Mouse (Mus musculus) hindbrain, embryonic 15.5 days (tissue): ENCODE results near the gene Wdr92. TPM values are rescaled to one million over a fixed set of nuclear protein-coding genes. Genes with fewer than 3 reads are reported as not detected.
A peak's percentile ranks its signal among the peaks of the same experiment; 100 is the strongest.

ENCODE experiments used
- ATAC-seq: fragments of 200-750 bp; cut with Nextera tagmentation; 2 replicates; pipeline ENCODE4 v1.8.0; 2017; ENCODE audit warnings: low read depth, moderate number of reproducible peaks, moderate TSS enrichment; ENCODE audit not compliant: low FRiP score
- H3K27ac ChIP-seq: fragments of 300-500 bp; sonication (generic); replicated peaks from 2 replicates; pipeline ENCODE4 v1.5.1; 2015; ENCODE audit warnings: mild to moderate bottlenecking, inconsistent platforms
- H3K27me3 ChIP-seq: fragments of 300-500 bp; sonication (generic); 2 replicates; pipeline ENCODE4 v1.6.1; 2015; ENCODE audit warnings: control low read depth, inconsistent platforms
- H3K36me3 ChIP-seq: fragments of 300-500 bp; sonication (generic); 2 replicates; pipeline ENCODE4 v1.6.1; 2015; ENCODE audit warnings: control low read depth, inconsistent platforms
- H3K4me1 ChIP-seq: fragments of 300-500 bp; sonication (generic); replicated peaks from 2 replicates; pipeline ENCODE4 v1.6.1; 2015; ENCODE audit warnings: control low read depth, inconsistent platforms
- H3K4me2 ChIP-seq: fragments of 300-500 bp; sonication (generic); 2 replicates; pipeline ENCODE4 v1.6.1; 2015; ENCODE audit warnings: moderate library complexity, mild to moderate bottlenecking, inconsistent platforms
- H3K4me3 ChIP-seq: fragments of 300-500 bp; sonication (generic); 2 replicates; pipeline ENCODE4 v1.5.1; 2015; ENCODE audit warnings: mild to moderate bottlenecking, inconsistent platforms
- H3K9ac ChIP-seq: fragments of 300-500 bp; sonication (generic); 2 replicates; pipeline ENCODE4 v1.6.1; 2015; ENCODE audit warnings: inconsistent platforms
- H3K9me3 ChIP-seq: fragments of 300-500 bp; sonication (generic); 2 replicates; pipeline ENCODE4 v1.6.1; 2016; ENCODE audit warnings: control low read depth, inconsistent platforms
- WGBS: fragments of 180-500 bp; shearing (Covaris S2); methylation state at CpG from one replicate; pipeline ENCODE4 v1.1.7; 2015; 5-methylcytosine and 5-hydroxymethylcytosine counted together
- polyA plus RNA-seq: library from polyadenylated mRNA; unstranded; fragments of >200 nt; fragmentation: Nextera tagmentation; extraction: Ambion mirVana; gene quantifications from 2 replicates; pipeline ENCODE4 v1.2.1, GENCODE M21; 2015

Gene Wdr92
- polyA plus RNA-seq, result 19.3 and 20.8 TPM in 2 replicates

DNA sequence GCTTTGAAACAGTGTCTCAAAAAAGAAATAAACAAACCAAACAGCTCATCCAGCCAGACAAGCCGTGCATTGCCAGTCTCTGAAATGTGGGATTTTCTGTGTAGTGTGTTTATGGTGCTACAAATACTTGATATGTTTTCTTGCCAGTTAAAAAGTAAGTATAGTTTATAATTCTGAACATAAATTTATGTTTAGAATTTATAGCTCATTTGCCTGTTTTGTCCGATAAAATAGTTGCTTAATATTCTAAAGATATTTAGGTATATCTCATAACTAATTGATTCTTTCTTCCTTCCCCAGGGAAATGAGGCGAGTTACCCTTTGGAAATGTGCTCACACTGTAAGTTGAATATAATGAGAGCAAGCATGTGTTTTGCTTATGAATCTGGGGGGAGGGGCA is at the start of gene Wdr92:
Gene Wdr92, plus strand, starts transcription at position 301 of the 400 bp plus-strand sequence.
- 66% methylated on average over 3 of the region's 3 CpGs for WGBS
- no peak within 1 kb of the TSS for H3K9ac ChIP-seq
- no peak within 1 kb of the TSS for H3K4me2 ChIP-seq
- no peak for ATAC-seq
- H3K36me3 ChIP-seq, result no peaks in the 10 kb centered on the region
- no peaks in the 10 kb centered on the region for H3K9me3 ChIP-seq
- no peaks in the 10 kb centered on the region for H3K27me3 ChIP-seq
- no peak within 1 kb of the TSS for H3K4me3 ChIP-seq
- H3K4me1 ChIP-seq, result no peaks in the 10 kb centered on the region
- H3K27ac ChIP-seq, result no peak within 1 kb of the TSS

DNA sequence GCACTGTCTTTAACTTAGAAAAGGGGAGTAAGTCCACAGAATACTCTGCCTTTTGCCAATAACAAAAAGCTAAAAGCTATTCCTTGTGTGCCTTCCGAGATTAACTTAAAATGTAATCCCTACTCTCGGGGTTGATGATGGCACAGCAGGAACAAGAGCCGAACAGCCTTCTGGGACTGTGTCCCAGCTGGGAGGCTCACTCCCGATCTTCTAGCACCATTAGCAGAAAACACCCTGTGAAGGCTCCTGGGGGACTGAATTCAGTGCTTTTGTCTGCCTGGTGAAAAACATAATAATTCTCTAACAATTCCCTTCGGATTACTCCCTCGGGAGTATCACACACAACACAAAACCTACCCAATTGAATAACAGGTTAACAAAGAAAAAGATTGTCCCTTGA is 46.3 kb upstream of the Wdr92 start:
- no peak overlapping the region for H3K4me2 ChIP-seq
- H3K27ac ChIP-seq, result no peak overlapping the region
- H3K36me3 ChIP-seq, result no peaks in the 10 kb centered on the region
- H3K27me3 ChIP-seq, result no peaks in the 10 kb centered on the region
- ATAC-seq, result no peak
- H3K9me3 ChIP-seq, result no peaks in the 10 kb centered on the region
- WGBS, result 13% methylated on average over 6 of the region's 6 CpGs
- no peak overlapping the region for H3K9ac ChIP-seq
- no peaks in the 10 kb centered on the region for H3K4me1 ChIP-seq
- H3K4me3 ChIP-seq, result no peak overlapping the region

DNA sequence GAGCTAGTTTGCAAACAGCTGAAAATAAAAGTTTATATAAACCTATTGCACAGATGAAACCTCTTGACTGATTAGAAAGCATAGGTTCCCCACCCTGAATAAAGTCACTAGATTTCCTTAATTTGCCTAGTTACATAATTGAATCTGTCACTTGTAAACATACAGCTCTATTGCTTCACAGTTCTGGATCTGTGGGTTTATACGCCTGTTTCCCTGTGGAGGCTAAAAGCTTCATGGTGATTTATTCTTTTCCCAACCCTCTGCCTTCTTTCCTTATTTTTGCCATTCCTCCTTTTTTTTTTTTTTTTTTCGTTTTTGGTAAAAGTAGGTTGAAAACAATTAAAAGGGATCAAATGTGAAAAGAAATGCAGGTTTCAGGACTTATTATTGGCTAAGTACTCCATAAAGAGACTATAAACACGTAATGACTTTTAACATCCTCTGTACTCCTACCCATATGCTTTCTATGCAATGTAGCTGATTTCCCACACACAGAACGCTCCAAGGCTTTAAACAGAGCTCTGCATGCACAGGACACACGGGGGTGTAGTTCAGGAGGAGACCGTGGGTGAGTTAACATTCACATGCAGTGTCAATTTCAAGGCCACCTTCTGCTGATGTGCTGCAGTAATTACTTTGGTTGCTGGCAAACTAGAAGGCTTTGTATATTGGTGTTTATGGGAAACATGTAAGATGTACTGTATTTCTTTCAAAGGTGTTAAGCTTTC is 43.4 kb upstream of the Wdr92 start:
- no peak overlapping the region for H3K4me3 ChIP-seq
- no peak overlapping the region for H3K27ac ChIP-seq
- WGBS, result 71% methylated on average over 6 of the region's 6 CpGs
- no peaks in the 10 kb centered on the region for H3K36me3 ChIP-seq
- H3K4me1 ChIP-seq, result no peaks in the 10 kb centered on the region
- H3K27me3 ChIP-seq, result no peaks in the 10 kb centered on the region
- H3K4me2 ChIP-seq, result no peak overlapping the region
- no peaks in the 10 kb centered on the region for H3K9me3 ChIP-seq
- no peak for ATAC-seq
- no peak overlapping the region for H3K9ac ChIP-seq

DNA sequence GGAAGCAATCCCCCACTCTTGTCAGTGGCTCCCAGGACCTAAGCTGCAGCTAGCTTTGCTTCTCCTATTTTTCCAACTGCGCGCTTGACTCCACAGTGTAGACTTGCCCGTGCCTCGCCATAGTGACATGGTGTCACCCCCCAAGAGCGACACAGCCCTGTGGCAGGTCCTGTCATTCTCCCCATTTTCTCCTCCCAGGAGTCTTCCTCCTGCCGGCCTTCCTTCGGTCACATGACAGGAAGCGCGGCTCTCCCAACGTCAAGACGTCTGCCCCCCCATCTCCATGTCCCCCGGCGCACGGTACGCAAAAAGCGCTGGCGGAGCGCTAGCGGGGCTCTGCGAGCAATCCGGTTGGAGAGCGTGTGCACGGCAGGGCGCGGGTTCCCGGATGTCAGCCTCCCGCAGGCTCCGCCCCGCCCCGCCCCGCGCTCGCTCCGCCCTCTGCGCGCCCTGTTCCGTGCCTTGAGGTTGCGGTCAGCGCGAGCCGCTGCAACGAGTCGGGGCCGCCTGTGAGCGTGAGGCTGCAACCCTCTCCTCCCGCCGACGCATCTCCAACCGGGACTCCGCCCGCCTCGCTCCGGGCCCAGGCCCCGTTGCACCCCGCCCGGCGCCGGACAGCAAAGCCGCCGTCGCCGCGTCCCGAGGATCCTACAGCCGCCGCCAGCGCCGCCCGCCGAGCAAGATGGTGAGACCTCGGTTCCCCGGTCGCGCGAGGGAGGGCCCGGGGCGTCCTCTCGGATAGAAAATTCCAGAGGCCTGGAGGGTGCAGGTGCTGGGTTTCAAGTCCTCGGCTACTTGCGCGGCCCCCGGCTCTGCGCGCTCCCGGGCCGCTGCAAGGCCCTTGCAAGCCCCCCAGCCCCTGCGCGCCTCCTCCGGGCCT is 22.8 kb upstream of the Wdr92 start, which contains the start of gene Ppp3r1:
Gene Ppp3r1, plus strand, starts transcription at position 406 of the 880 bp plus-strand sequence.
- Histone ChIP-seq H3K9me3 (no peaks in the 10 kb centered on the region), H3K4me2 (peak within 1 kb of the TSS; percentile 76), H3K9ac (peak within 1 kb of the TSS; percentile 100), H3K4me1 (peaks cover 39% of the 10 kb centered on the region), H3K27me3 (no peaks in the 10 kb centered on the region), H3K36me3 (no peaks in the 10 kb centered on the region), H3K4me3 (peak within 1 kb of the TSS; percentile 100), H3K27ac (peak within 1 kb of the TSS; percentile 98)
- ATAC-seq, result peak; percentile 97
- WGBS, result under 1% methylated on average over 82 of the region's 89 CpGs

DNA sequence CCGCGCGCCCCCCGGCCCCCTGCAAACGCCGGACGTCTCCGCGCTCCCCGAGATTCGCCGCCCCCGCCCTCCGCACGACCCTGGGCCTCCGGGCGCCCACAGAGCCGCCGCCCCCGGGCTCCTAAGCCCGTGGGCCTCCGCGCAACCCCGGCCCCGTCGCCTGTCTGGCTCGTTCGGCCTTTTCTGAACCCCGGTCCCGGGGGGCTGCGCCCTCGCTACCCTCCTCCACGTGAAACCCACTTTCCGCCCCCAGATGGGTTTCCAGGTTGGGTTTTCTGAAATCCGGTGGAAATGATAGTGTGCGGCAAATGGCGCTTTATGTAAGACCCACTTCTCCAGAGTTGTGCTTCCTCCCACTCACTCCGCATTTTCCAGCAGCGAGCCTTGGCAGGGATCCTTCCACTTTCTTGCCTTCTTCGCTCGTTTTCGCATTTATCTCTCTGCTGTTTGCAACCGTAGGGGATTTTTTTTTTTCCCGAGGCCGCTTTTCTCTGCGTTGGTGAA is 22.1 kb upstream of the Wdr92 start:
- peak overlapping the region; percentile 100 for H3K9ac ChIP-seq
- ATAC-seq, result peak; percentile 29
- no peaks in the 10 kb centered on the region for H3K27me3 ChIP-seq
- peaks cover 40% of the 10 kb centered on the region for H3K4me1 ChIP-seq
- peak overlapping the region; percentile 76 for H3K4me2 ChIP-seq
- H3K27ac ChIP-seq, result peak overlapping the region; percentile 98
- no peaks in the 10 kb centered on the region for H3K9me3 ChIP-seq
- WGBS, result under 1% methylated on average over 40 of the region's 46 CpGs
- H3K4me3 ChIP-seq, result peak overlapping the region; percentile 100
- H3K36me3 ChIP-seq, result no peaks in the 10 kb centered on the region

DNA sequence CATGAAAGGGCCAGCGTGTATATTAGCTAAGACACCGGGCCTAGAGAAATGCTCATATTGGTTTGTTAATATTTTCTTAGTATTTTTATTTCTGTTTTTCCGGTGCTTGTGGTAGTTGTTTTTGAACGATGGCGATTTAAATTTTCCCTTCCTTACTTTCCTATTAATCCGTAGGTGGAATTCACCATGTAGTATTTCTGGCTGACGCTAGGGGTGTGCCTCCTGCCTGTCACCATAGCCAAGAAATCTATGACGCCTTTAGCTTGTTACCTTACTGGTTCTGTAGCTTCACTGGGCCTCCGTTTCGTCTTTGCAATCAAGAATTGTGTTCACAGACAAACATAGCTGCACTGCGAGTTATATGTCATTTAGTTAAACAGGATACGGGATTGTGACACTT is 21.7 kb upstream of the Wdr92 start:
- Histone ChIP-seq H3K9ac (peak overlapping the region; percentile 100), H3K27me3 (no peaks in the 10 kb centered on the region), H3K4me1 (peaks cover 40% of the 10 kb centered on the region), H3K9me3 (no peaks in the 10 kb centered on the region), H3K4me3 (peak overlapping the region; percentile 100), H3K4me2 (peak overlapping the region; percentile 76), H3K36me3 (no peaks in the 10 kb centered on the region), H3K27ac (peak overlapping the region; percentile 98)
- WGBS, result 1% methylated on average over 12 of the region's 12 CpGs
- ATAC-seq, result no peak

DNA sequence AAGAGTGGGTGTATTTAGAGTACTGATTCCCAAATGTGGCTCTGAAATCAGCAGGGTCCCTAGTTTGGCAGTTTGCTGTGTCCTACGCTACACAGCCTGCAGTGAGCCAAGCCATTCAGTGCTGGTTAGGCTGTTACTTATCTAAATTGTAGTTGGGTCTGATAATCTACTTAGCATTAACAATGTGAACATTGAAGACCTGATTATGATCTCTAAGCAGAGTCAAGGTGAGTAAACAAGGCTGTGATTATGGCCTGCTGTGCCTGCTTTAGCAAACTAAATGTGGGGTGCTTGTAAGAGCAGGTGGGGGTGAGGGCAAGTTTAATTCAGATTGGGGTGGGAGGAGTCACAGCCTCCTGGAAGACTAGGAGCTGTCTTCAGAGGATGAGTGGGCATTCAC is 18.0 kb upstream of the Wdr92 start:
- Histone ChIP-seq H3K4me1 (peaks cover 51% of the 10 kb centered on the region), H3K4me2 (no peak overlapping the region), H3K9ac (no peak overlapping the region), H3K27ac (no peak overlapping the region), H3K36me3 (no peaks in the 10 kb centered on the region), H3K9me3 (no peaks in the 10 kb centered on the region), H3K4me3 (no peak overlapping the region), H3K27me3 (no peaks in the 10 kb centered on the region)
- ATAC-seq, result no peak
- whole genome bisulfite sequencing, result 67% methylated on average over 1 of the region's 1 CpGs

DNA sequence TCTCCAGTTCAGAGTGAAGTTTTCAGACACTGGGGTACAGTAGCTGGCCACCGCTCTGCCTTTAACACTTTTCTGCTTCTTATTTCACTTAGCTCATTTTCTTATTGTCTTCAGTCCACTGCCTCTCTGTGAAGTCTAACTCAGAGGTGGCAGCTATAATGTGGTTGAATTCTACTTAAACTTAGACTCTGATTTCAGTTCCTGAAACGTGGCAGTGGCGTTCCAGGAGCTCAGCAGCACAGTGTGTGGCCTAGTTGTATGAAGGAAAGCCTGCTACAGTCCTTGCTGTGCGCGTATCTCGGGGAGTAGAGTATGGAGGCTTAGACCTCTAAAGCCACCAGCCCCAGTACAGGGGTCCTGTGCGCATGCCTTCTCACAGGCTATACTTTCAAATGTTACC is 15.3 kb upstream of the Wdr92 start:
- Histone ChIP-seq H3K4me1 (peaks cover 47% of the 10 kb centered on the region), H3K4me2 (no peak overlapping the region), H3K9me3 (no peaks in the 10 kb centered on the region), H3K9ac (no peak overlapping the region), H3K27me3 (no peaks in the 10 kb centered on the region), H3K4me3 (no peak overlapping the region), H3K27ac (no peak overlapping the region), H3K36me3 (no peaks in the 10 kb centered on the region)
- ATAC-seq, result no peak
- 88% methylated on average over 7 of the region's 7 CpGs for WGBS

DNA sequence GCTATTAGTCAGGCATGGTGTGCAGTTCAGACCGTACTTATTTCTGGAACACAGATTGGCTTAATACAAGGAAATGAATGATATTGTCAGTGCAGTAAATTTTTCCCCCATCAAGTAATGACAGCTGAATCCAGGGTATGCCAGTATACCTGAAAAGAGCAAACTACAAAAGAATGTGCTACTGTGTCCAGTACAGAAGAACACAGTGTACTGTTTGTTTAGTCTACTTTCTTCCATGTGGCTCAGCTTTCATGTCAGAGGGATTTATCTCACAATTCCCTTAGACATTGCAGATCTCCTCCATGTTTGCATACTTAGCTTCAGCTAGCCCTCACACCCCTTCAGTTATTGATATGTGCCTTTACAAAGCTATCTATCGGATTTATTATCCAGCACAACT is 12.6 kb upstream of the Wdr92 start:
- Histone ChIP-seq H3K9ac (no peak overlapping the region), H3K27me3 (no peaks in the 10 kb centered on the region), H3K4me2 (no peak overlapping the region), H3K9me3 (no peaks in the 10 kb centered on the region), H3K36me3 (no peaks in the 10 kb centered on the region), H3K4me3 (no peak overlapping the region), H3K27ac (no peak overlapping the region), H3K4me1 (peaks cover 25% of the 10 kb centered on the region)
- ATAC-seq, result no peak
- WGBS, result 79% methylated on average over 2 of the region's 2 CpGs

DNA sequence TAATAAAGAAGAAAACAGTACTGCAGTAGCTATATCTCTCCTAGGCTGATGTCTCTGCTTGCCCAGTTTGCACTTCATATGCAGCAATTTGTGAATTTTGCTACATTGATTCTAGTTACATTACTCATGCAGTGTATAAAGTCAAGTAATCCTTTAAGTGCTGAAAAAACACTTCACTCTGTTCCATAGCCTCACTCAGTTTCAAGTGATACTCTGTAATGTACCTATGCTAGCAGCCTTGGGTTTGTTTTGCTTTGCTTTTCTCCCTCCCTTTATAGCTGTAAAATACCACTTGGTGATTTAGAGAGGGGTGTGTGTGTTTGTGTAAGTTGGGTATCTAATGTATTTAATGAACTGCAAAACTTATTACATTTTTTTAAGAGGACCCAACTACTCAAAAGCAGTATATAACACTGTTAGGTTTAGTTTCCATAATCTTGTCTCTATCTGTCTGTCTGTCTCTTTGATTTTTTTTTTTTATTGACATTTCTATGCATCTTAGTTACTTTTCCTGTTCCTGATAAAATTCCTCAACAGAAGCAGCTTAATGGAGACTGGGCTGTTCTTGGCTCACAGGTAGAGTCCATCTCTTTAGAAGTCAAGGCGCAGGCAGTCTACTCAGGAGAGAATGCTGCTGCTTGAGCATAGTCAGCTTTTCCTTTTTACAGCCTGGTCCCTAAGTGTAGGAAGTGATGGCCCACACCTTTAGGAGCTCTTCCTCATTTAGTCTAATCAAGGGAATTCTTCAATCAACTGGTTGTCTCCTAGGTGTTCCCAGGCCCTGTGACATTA is 10.8 kb upstream of the Wdr92 start:
- 97% methylated on average over 1 of the region's 1 CpGs for WGBS
- peaks cover 20% of the 10 kb centered on the region; the same call in 1 of the 2 replicates for H3K4me1 ChIP-seq

DNA sequence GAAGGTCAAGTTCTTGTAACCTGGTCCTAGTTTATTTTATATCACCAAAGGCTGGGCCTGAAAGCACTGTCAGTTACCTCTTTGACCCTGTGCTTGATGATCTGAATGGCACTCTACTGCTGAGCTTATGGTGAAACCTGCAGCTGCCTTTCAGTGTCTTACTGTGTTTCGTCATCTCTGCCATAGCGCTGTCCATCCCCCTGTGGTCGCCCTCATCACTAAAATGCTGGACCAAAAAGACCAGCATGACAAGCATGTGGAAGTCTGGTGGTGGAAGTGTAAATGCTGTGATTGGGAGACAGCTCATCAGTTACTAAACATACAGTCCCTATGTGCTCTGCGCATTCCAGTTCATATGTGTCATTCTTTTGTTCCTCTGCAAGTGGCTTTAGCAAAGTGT is 9.6 kb upstream of the Wdr92 start:
- H3K4me2 ChIP-seq, result no peak overlapping the region
- ATAC-seq, result no peak
- no peak overlapping the region for H3K9ac ChIP-seq
- no peak overlapping the region for H3K27ac ChIP-seq
- H3K27me3 ChIP-seq, result no peaks in the 10 kb centered on the region
- H3K36me3 ChIP-seq, result no peaks in the 10 kb centered on the region
- WGBS, result 94% methylated on average over 4 of the region's 4 CpGs
- no peak overlapping the region for H3K4me3 ChIP-seq
- H3K4me1 ChIP-seq, result peaks cover 13% of the 10 kb centered on the region; the same call in 1 of the 2 replicates
- no peaks in the 10 kb centered on the region for H3K9me3 ChIP-seq

More for the DNA sequence above, 10.8 kb upstream of the Wdr92 start:
- Histone ChIP-seq H3K27me3 (no peaks in the 10 kb centered on the region), H3K27ac (no peak overlapping the region), H3K4me3 (no peak overlapping the region), H3K9me3 (no peaks in the 10 kb centered on the region), H3K4me2 (no peak overlapping the region), H3K9ac (no peak overlapping the region), H3K36me3 (no peaks in the 10 kb centered on the region)
- ATAC-seq, result no peak
